7 mouse cellular contexts compared by ENCODE assay signal in the genomic region with DNA sequence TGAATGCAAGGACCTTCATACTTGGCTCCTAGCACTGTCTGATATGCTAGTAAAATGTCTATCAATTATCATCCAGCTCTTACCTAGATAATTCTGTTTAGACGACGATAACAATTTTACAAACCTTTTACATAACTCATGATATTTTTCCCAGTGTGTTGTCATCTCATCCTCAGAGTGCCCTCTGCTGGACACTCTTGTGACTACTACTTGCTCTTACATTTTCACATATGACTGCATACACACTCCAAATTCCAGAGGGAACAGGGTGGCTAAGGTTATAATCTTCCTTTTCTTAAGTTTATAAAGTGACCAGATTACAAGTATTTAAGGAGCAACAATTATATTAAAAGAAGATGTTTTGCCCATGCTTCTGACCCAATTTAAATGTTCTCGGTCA.
DNase-seq lines count a peak whose midpoint lies in the region; ATAC-seq and TF ChIP-seq lines count a peak whose summit lies in the region.

No protein-coding gene starts in this region.

- peak; percentile 48 for DNase-seq in kidney, adult 2 months
- no peak for DNase-seq in kidney, adult 11 months
- DNase-seq in Patski (ENCODE audit: low read depth, low spot score): no peak
- peak; percentile 72 for DNase-seq in embryo, embryonic 10 days (ENCODE audit: low spot score)
- DNase-seq in layer of hippocampus, adult 11-12 months (ENCODE audit: low spot score): peak; percentile 89

- H3K4me1 ChIP-seq in kidney, adult 2 months (ENCODE audit: control insufficient read depth, insufficient read depth, low read length): no peaks in the 10 kb centered on the region
- H3K4me1 ChIP-seq in midbrain, embryonic 13.5 days (replicated peaks): no peaks in the 10 kb centered on the region

- no peak overlapping the region for H3K27ac ChIP-seq in kidney, adult 2 months (ENCODE audit: insufficient read depth, low read depth, low read length)
- H3K27ac ChIP-seq in midbrain, embryonic 13.5 days: no peak overlapping the region

- TF ChIP-seq CTCF in kidney, adult 2 months (conservative IDR thresholded peaks at IDR 0.05; ENCODE audit: insufficient read depth, insufficient read length, low read depth, low read length): no peak
- TF ChIP-seq CTCF in Patski (IDR thresholded peaks at IDR 0.05): peak; percentile 55

- in situ Hi-C loops in Patski (cut with MboI; ENCODE audit: low pct_unique_long_range_greater_than_20kb): no loop called here

- no peaks in the 10 kb centered on the region for H3K27me3 ChIP-seq in kidney, adult 2 months (replicated peaks; ENCODE audit: control insufficient read depth, insufficient read depth, low read length)
- no peaks in the 10 kb centered on the region for H3K27me3 ChIP-seq in Patski
- no peaks in the 10 kb centered on the region for H3K27me3 ChIP-seq in midbrain, embryonic 13.5 days

- no peak overlapping the region for H3K4me3 ChIP-seq in kidney, adult 2 months (ENCODE audit: insufficient read depth, low read depth, low read length)
- no peak overlapping the region for H3K4me3 ChIP-seq in midbrain, embryonic 13.5 days (replicated peaks)

- no peaks in the 10 kb centered on the region for H3K9me3 ChIP-seq in midbrain, embryonic 13.5 days

- H3K36me3 ChIP-seq in kidney, adult 2 months (ENCODE audit: control insufficient read depth, insufficient read depth, low read length): no peaks in the 10 kb centered on the region
- no peaks in the 10 kb centered on the region for H3K36me3 ChIP-seq in midbrain, embryonic 13.5 days

- no peak overlapping the region for H3K9ac ChIP-seq in midbrain, embryonic 13.5 days (replicated peaks)

- no peak overlapping the region for H3K4me2 ChIP-seq in midbrain, embryonic 13.5 days (replicated peaks)

- POLR2A ChIA-PET in Patski (lab: Charles Lee): no interaction called here

- ATAC-seq in Patski: no peak
- ATAC-seq in midbrain, embryonic 13.5 days: 0 out of 2 replicates have a peak, but pooled peaks have one; percentile 56
- ATAC-seq in megakaryocyte, adult 5-6 weeks (ENCODE audit: poor library complexity, severe bottlenecking): no peak

- CTCF ChIA-PET in Patski (lab: Charles Lee): interaction anchor here (0.7 to 1.0 kb wide), 3 partner anchors 8 to 50 kb away, joined by 3 read pairs; no protein-coding TSS in a partner anchor

- 58% methylated on average over 3 of the region's 3 CpGs for WGBS in kidney, adult 2 months
- 60% methylated on average over 3 of the region's 3 CpGs for WGBS in midbrain, embryonic 13.5 days

- TF ChIP-seq POLR2A in kidney, adult 2 months (IDR thresholded peaks at IDR 0.05; ENCODE audit: low read depth, low read length): no peak

Comparison
In these comparisons a context has a peak if more than half of its experiments do, and no peak if none do; other contexts are left out.
1. DNase-seq: peak in kidney, adult 2 months (single experiment), embryo, embryonic 10 days (single experiment) and layer of hippocampus, adult 11-12 months (single experiment); none in kidney, adult 11 months (single experiment) and Patski (single experiment).